Mouse (Mus musculus): ENCODE measurements around the gene Rere. TPM values are rescaled to one million over a fixed set of nuclear protein-coding genes. Genes with fewer than 3 reads are reported as not detected.

The Rere gene
- polyA plus RNA-seq, 2 experiments, result 28.5 to 43.3 TPM

DNA sequence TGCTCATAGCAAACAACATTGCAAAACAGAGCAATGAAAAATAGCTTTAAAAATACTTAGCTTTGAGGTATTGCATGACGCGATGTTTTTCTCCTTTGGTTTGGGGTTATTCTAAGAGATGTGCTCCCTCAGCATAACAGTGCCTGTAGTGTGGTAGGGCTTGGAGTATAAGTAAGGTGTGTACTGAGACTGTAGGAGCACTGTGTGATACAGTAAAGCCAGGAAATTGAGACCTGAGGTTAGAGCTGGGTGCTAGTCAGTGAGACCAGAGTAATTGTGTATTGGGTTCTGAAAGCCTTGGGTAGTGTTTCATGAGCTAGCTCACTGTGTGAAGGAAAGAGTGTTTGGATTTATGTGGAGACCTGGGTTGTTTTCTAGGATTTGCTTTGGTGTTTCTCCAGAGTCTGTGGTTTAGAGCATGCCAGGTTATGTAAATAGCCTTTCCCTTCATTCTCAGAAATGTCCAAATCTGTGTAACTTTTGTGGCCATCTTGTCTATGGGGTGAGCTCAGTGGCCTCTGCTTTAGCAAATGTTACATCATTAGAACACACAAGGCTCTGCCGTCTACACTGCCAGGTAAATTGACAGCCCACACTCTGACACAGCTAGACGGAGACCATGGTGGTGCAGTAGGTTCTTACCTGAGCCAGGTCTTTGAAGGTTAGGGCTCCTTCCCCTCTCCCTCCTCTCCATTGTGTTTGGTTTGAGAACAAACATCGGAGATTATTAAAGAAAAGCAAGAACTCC is 152.6 kb downstream of the Rere start:
- Histone ChIP-seq H3K9me3 (ENCODE audit: control insufficient read depth, low read length) (no peaks in the 10 kb centered on the region), H3K4me1 (ENCODE audit: control insufficient read depth, insufficient read depth, low read length) (peaks cover 7% of the 10 kb centered on the region; the same call in 1 of the 2 replicates), H3K27ac (replicated peaks; ENCODE audit: low read depth, low read length) (no peak overlapping the region), H3K4me3 (replicated peaks; ENCODE audit: low read length) (no peak overlapping the region), H3K36me3 (ENCODE audit: control insufficient read depth, insufficient read depth, low read length) (peaks cover 10% of the 10 kb centered on the region), H3K4me2 (replicated peaks; ENCODE audit: low read depth, low read length, severe bottlenecking) (no peak overlapping the region), H3K27me3 (ENCODE audit: control insufficient read depth, insufficient read depth, low read length) (no peaks in the 10 kb centered on the region), H3K9ac (ENCODE audit: low read depth, low read length, severe bottlenecking) (no peak overlapping the region)
- 90% methylated on average over 5 of the region's 5 CpGs for WGBS
- ATAC-seq (ENCODE audit: low FRiP score, low read depth), result peak; percentile 57; the same call in 1 of the 2 replicates
- TF ChIP-seq POLR2A (IDR thresholded peaks at IDR 0.05; ENCODE audit: borderline replicate concordance, extremely low read depth, insufficient read depth, insufficient read length), result no peak
- no peak for DNase-seq (ENCODE audit: low spot score)

DNA sequence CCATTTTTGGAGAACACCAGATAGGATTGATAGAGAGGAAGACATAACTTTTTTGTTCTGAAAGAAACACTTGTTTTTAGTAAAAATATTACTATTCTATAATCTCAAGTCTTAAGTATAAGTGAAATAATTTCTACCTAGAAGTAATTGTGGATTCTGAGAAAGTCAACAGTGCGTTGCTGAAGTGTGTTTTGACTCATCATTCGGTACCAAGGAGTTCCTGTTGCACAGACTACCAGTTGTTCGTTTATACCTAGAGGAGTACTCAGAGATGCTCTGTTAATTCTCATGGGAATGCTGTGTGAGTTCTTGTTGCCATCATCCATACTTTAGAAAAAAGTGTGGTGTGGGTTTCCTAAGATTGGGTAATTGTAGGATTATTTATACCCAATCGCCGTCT is 154.1 kb downstream of the Rere start:
- Histone ChIP-seq H3K4me2 (replicated peaks; ENCODE audit: low read depth, low read length, severe bottlenecking) (no peak overlapping the region), H3K36me3 (ENCODE audit: control insufficient read depth, insufficient read depth, low read length) (peaks cover 10% of the 10 kb centered on the region), H3K4me1 (ENCODE audit: control insufficient read depth, insufficient read depth, low read length) (peaks cover 14% of the 10 kb centered on the region), H3K9me3 (ENCODE audit: control insufficient read depth, low read length) (no peaks in the 10 kb centered on the region), H3K27me3 (ENCODE audit: control insufficient read depth, insufficient read depth, low read length) (no peaks in the 10 kb centered on the region), H3K27ac (replicated peaks; ENCODE audit: low read depth, low read length) (no peak overlapping the region), H3K9ac (ENCODE audit: low read depth, low read length, severe bottlenecking) (no peak overlapping the region), H3K4me3 (replicated peaks; ENCODE audit: low read length) (no peak overlapping the region)
- TF ChIP-seq POLR2A (IDR thresholded peaks at IDR 0.05; ENCODE audit: borderline replicate concordance, extremely low read depth, insufficient read depth, insufficient read length), result no peak
- ATAC-seq (ENCODE audit: low FRiP score, low read depth) (no peak), DNase-seq (ENCODE audit: low spot score) (no peak)
- 94% methylated on average over 5 of the region's 5 CpGs for WGBS

DNA sequence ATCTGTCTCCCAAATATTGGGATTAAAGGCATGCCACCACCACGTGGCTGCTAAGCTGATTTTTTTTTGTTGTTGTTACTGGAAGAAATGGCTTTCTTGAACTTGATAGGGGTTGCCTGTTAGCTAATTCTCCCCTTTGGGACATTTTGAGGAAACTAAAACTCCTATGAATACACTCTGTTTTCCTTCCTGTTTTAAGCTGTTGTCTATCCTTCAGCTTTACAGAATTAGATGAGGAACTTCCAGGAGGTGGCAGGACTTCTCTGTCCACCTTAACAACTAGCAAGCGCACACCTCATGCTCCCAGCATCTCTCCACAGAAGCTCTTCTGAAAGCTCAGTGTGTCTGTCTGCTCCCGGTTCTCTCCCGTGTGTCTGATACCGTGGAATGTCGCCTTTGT is 157.2 kb downstream of the Rere start:
- no peak for TF ChIP-seq POLR2A (IDR thresholded peaks at IDR 0.05; ENCODE audit: borderline replicate concordance, extremely low read depth, insufficient read depth, insufficient read length)
- H3K9ac ChIP-seq (ENCODE audit: low read depth, low read length, severe bottlenecking), result no peak overlapping the region
- 82% methylated on average over 6 of the region's 6 CpGs for WGBS
- H3K4me2 ChIP-seq (replicated peaks; ENCODE audit: low read depth, low read length, severe bottlenecking), result no peak overlapping the region
- H3K27me3 ChIP-seq (ENCODE audit: control insufficient read depth, insufficient read depth, low read length), result no peaks in the 10 kb centered on the region
- no peaks in the 10 kb centered on the region; the same call in 1 of the 2 replicates for H3K36me3 ChIP-seq (ENCODE audit: control insufficient read depth, insufficient read depth, low read length)
- ATAC-seq (ENCODE audit: low FRiP score, low read depth), result no peak
- no peak overlapping the region for H3K27ac ChIP-seq (replicated peaks; ENCODE audit: low read depth, low read length)
- DNase-seq (ENCODE audit: low spot score), result no peak
- H3K4me1 ChIP-seq (ENCODE audit: control insufficient read depth, insufficient read depth, low read length), result peaks cover 14% of the 10 kb centered on the region
- H3K9me3 ChIP-seq (ENCODE audit: control insufficient read depth, low read length), result no peaks in the 10 kb centered on the region
- no peak overlapping the region for H3K4me3 ChIP-seq (replicated peaks; ENCODE audit: low read length)

DNA sequence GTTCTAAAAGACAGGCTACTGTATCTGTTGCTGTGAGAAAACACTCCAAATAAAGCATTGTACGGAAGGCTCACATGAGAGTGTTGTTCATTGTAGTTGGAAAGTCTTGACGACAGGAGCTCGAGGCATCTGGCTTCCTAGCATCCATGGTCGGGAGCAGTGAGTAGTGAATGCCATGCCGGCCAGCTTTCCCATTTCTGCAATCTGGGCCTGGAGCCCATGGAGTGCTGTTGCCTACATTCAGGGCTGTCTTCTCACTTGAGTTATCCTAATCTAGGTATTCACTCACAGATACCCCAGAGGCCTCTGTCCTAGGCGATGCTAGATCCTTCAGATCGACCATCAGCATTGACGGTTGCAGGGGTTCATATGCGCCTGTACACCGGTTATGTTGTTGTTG is 160.5 kb downstream of the Rere start:
- TF ChIP-seq POLR2A (IDR thresholded peaks at IDR 0.05; ENCODE audit: borderline replicate concordance, extremely low read depth, insufficient read depth, insufficient read length), result no peak
- 90% methylated on average over 10 of the region's 10 CpGs for WGBS
- no peak overlapping the region for H3K4me3 ChIP-seq (replicated peaks; ENCODE audit: low read length)
- no peak overlapping the region for H3K9ac ChIP-seq (ENCODE audit: low read depth, low read length, severe bottlenecking)
- H3K4me2 ChIP-seq (replicated peaks; ENCODE audit: low read depth, low read length, severe bottlenecking), result no peak overlapping the region
- DNase-seq (ENCODE audit: low spot score) (no peak), ATAC-seq (ENCODE audit: low FRiP score, low read depth) (no peak)
- no peaks in the 10 kb centered on the region; the same call in 1 of the 2 replicates for H3K36me3 ChIP-seq (ENCODE audit: control insufficient read depth, insufficient read depth, low read length)
- peaks cover 14% of the 10 kb centered on the region for H3K4me1 ChIP-seq (ENCODE audit: control insufficient read depth, insufficient read depth, low read length)
- H3K9me3 ChIP-seq (ENCODE audit: control insufficient read depth, low read length), result no peaks in the 10 kb centered on the region
- no peaks in the 10 kb centered on the region for H3K27me3 ChIP-seq (ENCODE audit: control insufficient read depth, insufficient read depth, low read length)
- no peak overlapping the region for H3K27ac ChIP-seq (replicated peaks; ENCODE audit: low read depth, low read length)

DNA sequence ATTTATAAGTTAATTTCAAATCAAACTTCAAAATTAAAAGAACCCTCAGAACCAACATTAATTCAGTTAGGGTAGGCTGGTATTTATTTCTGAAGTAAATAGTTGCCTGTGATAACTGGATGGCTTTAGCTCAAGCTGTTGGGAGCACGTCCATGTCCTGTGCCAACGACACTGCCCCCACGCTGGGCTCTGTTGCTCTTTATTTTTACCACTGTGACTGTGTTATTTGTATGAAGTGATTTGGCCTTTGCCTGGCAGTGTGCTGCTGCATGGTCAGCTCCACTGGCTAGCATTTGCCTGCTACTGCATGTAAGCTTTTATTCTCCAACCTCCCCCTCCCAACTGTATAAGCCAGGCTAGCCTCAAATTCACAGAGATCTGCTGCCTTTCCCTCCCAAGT is 162.6 kb downstream of the Rere start:
- Histone ChIP-seq H3K4me1 (ENCODE audit: control insufficient read depth, insufficient read depth, low read length) (peaks cover 16% of the 10 kb centered on the region), H3K36me3 (ENCODE audit: control insufficient read depth, insufficient read depth, low read length) (no peaks in the 10 kb centered on the region; the same call in 1 of the 2 replicates), H3K9ac (ENCODE audit: low read depth, low read length, severe bottlenecking) (no peak overlapping the region), H3K27ac (replicated peaks; ENCODE audit: low read depth, low read length) (no peak overlapping the region), H3K9me3 (ENCODE audit: control insufficient read depth, low read length) (no peaks in the 10 kb centered on the region), H3K4me2 (replicated peaks; ENCODE audit: low read depth, low read length, severe bottlenecking) (no peak overlapping the region), H3K4me3 (replicated peaks; ENCODE audit: low read length) (no peak overlapping the region), H3K27me3 (ENCODE audit: control insufficient read depth, insufficient read depth, low read length) (no peaks in the 10 kb centered on the region)
- 79% methylated on average over 3 of the region's 3 CpGs for WGBS
- ATAC-seq (ENCODE audit: low FRiP score, low read depth), result no peak
- no peak for DNase-seq (ENCODE audit: low spot score)
- no peak for TF ChIP-seq POLR2A (IDR thresholded peaks at IDR 0.05; ENCODE audit: borderline replicate concordance, extremely low read depth, insufficient read depth, insufficient read length)
